Comparison of ENCODE assay signal across 9 mouse cellular contexts in the genomic region with DNA sequence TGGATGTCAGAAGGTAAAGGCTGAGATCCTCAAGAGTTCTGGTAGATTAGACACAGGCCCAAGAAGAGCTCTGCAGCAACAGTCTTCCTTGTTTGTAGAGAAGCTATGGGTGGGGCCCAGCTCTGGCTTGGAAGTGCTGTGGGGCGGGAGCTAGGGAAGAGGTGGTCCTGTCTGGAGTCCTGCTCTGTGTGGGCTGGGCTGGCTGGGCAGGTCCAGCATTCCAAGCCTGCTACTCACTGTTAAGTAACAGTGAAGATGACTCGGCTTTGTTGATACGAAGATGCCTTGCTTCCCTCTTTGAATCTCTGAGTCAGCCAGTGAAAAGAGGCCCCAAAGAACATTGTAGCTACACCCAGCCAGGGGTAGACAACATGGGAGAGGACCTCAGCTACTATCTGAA. TPM values are rescaled to one million over a fixed set of nuclear protein-coding genes. Genes with fewer than 3 reads are reported as not detected.
DNase-seq lines count a peak whose midpoint lies in the region; ATAC-seq lines count a peak whose summit lies in the region.
"Had no signal": no experiment of that assay in that cellular context is flagged by ENCODE, and none has a peak within 500 bp of the region (broad histone marks: within the 10 kb centered on the region; RNA-seq: fewer than 3 reads in every experiment).

No protein-coding gene starts in this region.

- peaks cover 13% of the 10 kb centered on the region for H3K4me1 ChIP-seq in heart, embryonic 12.5 days (replicated peaks)
- H3K4me1 ChIP-seq in lung, embryonic 16.5 days (replicated peaks; ENCODE audit: control insufficient read depth, insufficient read depth, low read length) = no peaks in the 10 kb centered on the region
- no peaks in the 10 kb centered on the region for H3K4me1 ChIP-seq in forebrain, embryonic 11.5 days (replicated peaks; ENCODE audit: control insufficient read depth, insufficient read depth, low read length)

- H3K9me3 ChIP-seq in heart, embryonic 12.5 days (replicated peaks) = no peaks in the 10 kb centered on the region
- no peaks in the 10 kb centered on the region for H3K9me3 ChIP-seq in lung, embryonic 16.5 days (ENCODE audit: control insufficient read depth, low read length)
- no peaks in the 10 kb centered on the region for H3K9me3 ChIP-seq in forebrain, embryonic 11.5 days (ENCODE audit: control insufficient read depth, low read length)

- H3K36me3 ChIP-seq in heart, embryonic 12.5 days = no peaks in the 10 kb centered on the region
- no peaks in the 10 kb centered on the region for H3K36me3 ChIP-seq in lung, embryonic 16.5 days (ENCODE audit: control insufficient read depth, insufficient read depth, low read length)
- no peaks in the 10 kb centered on the region for H3K36me3 ChIP-seq in forebrain, embryonic 11.5 days (ENCODE audit: control insufficient read depth, insufficient read depth, low read length)

- no peak overlapping the region for H3K4me3 ChIP-seq in heart, embryonic 12.5 days
- H3K4me3 ChIP-seq in lung, embryonic 16.5 days (ENCODE audit: low read length) = no peak overlapping the region
- no peak overlapping the region for H3K4me3 ChIP-seq in forebrain, embryonic 11.5 days (ENCODE audit: low read depth, low read length)

- H3K27me3 ChIP-seq in heart, embryonic 12.5 days (replicated peaks) = no peaks in the 10 kb centered on the region
- H3K27me3 ChIP-seq in lung, embryonic 16.5 days (ENCODE audit: control insufficient read depth, insufficient read depth, low read depth, low read length) = no peaks in the 10 kb centered on the region
- no peaks in the 10 kb centered on the region for H3K27me3 ChIP-seq in forebrain, embryonic 11.5 days (ENCODE audit: control insufficient read depth, insufficient read depth, low read length)

- WGBS in heart, embryonic 12.5 days = 35% methylated on average over 3 of the region's 3 CpGs
- 29% methylated on average over 3 of the region's 3 CpGs for WGBS in lung, embryonic 16.5 days
- WGBS in forebrain, embryonic 11.5 days = 73% methylated on average over 3 of the region's 3 CpGs

- H3K27ac ChIP-seq in heart, embryonic 12.5 days (ENCODE audit: poor library complexity, severe bottlenecking) = no peak overlapping the region
- H3K27ac ChIP-seq in lung, embryonic 16.5 days (ENCODE audit: low read length) = no peak overlapping the region
- H3K27ac ChIP-seq in forebrain, embryonic 11.5 days (ENCODE audit: low read depth, low read length) = no peak overlapping the region

- peak; percentile 66 for ATAC-seq in heart, embryonic 12.5 days (ENCODE audit: insufficient number of reproducible peaks, low FRiP score)
- peak; percentile 76 for ATAC-seq in lung, embryonic 16.5 days (ENCODE audit: low read depth)
- no peak for ATAC-seq in forebrain, embryonic 11.5 days (replicated peaks; ENCODE audit: low FRiP score)

- DNase-seq in 416B (ENCODE audit: low read depth) = peak; percentile 41
- peak; percentile 45 for DNase-seq in adrenal gland, postnatal 10 days
- DNase-seq in testis, postnatal 14 days (ENCODE audit: low spot score) = peak; percentile 69
- DNase-seq in cerebellum, adult 18-20 months = no peak
- no peak for DNase-seq in layer of hippocampus, postnatal 36 days
- no peak for DNase-seq in forebrain, embryonic 11.5 days (ENCODE audit: low spot score)

- no peak overlapping the region for H3K4me2 ChIP-seq in heart, embryonic 12.5 days
- no peak overlapping the region for H3K4me2 ChIP-seq in lung, embryonic 16.5 days (ENCODE audit: low read depth, low read length)
- no peak overlapping the region for H3K4me2 ChIP-seq in forebrain, embryonic 11.5 days (ENCODE audit: low read depth, low read length, severe bottlenecking)

- H3K9ac ChIP-seq in heart, embryonic 12.5 days = no peak overlapping the region
- H3K9ac ChIP-seq in lung, embryonic 16.5 days (ENCODE audit: low read length) = no peak overlapping the region
- no peak overlapping the region for H3K9ac ChIP-seq in forebrain, embryonic 11.5 days (ENCODE audit: low read length)

RNA-seq across cellular contexts. Expression of gene Rab7b, which starts 1.9 kb away (rescaled TPM):
- 1 to 10 TPM; 4.7 to 5.1 TPM for total RNA-seq in adrenal gland, postnatal 10 days (2021)
- polyA plus RNA-seq in heart, embryonic 12.5 days (2016; fragmentation: Nextera tagmentation; extraction: Ambion mirVana) = 0.68 and 1.5 TPM in 2 replicates
- polyA plus RNA-seq in lung, embryonic 16.5 days (2015; fragmentation: Nextera tagmentation; extraction: Ambion mirVana) = 2.3 and 2.6 TPM in 2 replicates
- 1 to 10 TPM; 2.5 to 2.7 TPM for total RNA-seq in layer of hippocampus, postnatal 36 days (2021)
- polyA plus RNA-seq in forebrain, embryonic 11.5 days (2014; fragmentation: Nextera tagmentation; extraction: Ambion mirVana) = 0.40 and 0.61 TPM in 2 replicates

RNA-seq across cellular contexts. Expression of gene Ctse, which starts 52.3 kb away (rescaled TPM):
- total RNA-seq in adrenal gland, postnatal 10 days (2021) = 10 to 100 TPM in 1 of 2 experiments, 1 to 10 TPM in 1; 9.9 to 21.1 TPM
- 0.74 and 0.97 TPM in 2 replicates for polyA plus RNA-seq in heart, embryonic 12.5 days (2016; fragmentation: Nextera tagmentation; extraction: Ambion mirVana)
- 0.95 and 1.3 TPM in 2 replicates for polyA plus RNA-seq in lung, embryonic 16.5 days (2015; fragmentation: Nextera tagmentation; extraction: Ambion mirVana)
- not detected for total RNA-seq in layer of hippocampus, postnatal 36 days (2021)
- 0.35 TPM in 1 of 2 replicates, not detected in the other for polyA plus RNA-seq in forebrain, embryonic 11.5 days (2014; fragmentation: Nextera tagmentation; extraction: Ambion mirVana)
- total RNA-seq: left cerebral cortex, postnatal 25 days had no signal

RNA-seq across cellular contexts. Expression of gene Slc26a9, which starts 53.4 kb away (rescaled TPM):
- total RNA-seq in adrenal gland, postnatal 10 days (2021) = under 1 TPM in 1 of 2 experiments, not detected in 1; 0.15 TPM
- 0.04 and 0.05 TPM in 2 replicates for polyA plus RNA-seq in heart, embryonic 12.5 days (2016; fragmentation: Nextera tagmentation; extraction: Ambion mirVana)
- 8.9 and 10.1 TPM in 2 replicates for polyA plus RNA-seq in lung, embryonic 16.5 days (2015; fragmentation: Nextera tagmentation; extraction: Ambion mirVana)
- under 1 TPM; 0.12 to 0.15 TPM for total RNA-seq in layer of hippocampus, postnatal 36 days (2021)
- not detected in 2 replicates for polyA plus RNA-seq in forebrain, embryonic 11.5 days (2014; fragmentation: Nextera tagmentation; extraction: Ambion mirVana)

Comparison
In these comparisons a context has a peak if more than half of its experiments do, and no peak if none do; other contexts are left out.
1. DNase-seq: peak in 416B (single experiment), adrenal gland, postnatal 10 days (single experiment) and testis, postnatal 14 days (single experiment); none in cerebellum, adult 18-20 months (0 of 2), layer of hippocampus, postnatal 36 days (0 of 2) and forebrain, embryonic 11.5 days (single experiment).